Mouse (Mus musculus) embryo, embryonic 9.5 days (tissue): ENCODE measurements at regions not wholly inside any gene's neighbourhood (a gene's known extent, or its start where the extent isn't known, plus 50 kb on each side); places are given as distances from the start of the nearest gene placed in this dataset.

Experiments
- DNase-seq: peaks from one replicate; pipeline ENCODE4 v3.0.0-alpha.2; 2017; ENCODE audit errors: extremely low spot score

DNA sequence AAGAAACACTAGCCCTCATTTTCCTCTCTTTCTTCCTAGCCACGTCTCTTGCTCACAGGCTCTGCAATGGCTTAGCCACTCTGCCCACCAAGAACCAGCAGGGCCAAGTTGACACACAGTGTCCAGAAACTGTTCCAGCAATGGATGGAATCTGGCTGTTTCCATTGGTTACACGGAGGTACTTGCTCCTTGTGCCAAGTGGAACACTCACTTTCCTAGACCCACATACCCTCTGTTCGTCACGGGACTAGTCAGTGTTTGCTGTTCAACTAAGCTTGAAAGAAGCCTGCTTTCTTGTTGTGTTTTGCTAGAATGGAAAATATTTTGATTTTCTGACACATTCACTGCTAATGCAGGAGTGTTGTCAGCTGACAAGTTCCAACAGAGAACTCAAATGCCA is 575.7 kb upstream of the Gulo start:
- no peak for DNase-seq

GRCm38 (mm10) chr14:66579904-66580492 is 571.0 kb upstream of the Gulo start:
- DNase-seq, result no peak

DNA sequence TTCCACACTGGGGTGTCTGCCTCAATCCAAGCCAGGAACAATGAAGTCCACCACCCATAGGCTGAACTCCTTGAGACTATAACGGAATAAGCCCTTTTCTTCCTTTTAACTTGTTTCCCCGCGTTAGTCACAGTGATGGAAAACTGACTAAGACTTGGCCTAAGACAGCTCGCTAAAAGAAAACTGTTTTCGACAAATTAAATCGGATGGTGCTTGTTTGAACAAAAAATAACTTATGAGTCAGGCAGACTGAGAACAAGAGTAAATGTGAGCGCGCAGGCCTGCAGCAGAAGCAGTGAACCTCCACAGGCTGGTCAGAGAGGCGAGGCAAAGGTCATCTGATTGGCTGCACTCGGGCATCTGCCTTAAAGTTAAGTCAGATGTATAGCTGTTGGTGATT is 557.6 kb upstream of the Gulo start:
- DNase-seq, result no peak

GRCm38 (mm10) chr14:66562744-66563143 is 553.7 kb upstream of the Gulo start:
- no peak for DNase-seq

DNA sequence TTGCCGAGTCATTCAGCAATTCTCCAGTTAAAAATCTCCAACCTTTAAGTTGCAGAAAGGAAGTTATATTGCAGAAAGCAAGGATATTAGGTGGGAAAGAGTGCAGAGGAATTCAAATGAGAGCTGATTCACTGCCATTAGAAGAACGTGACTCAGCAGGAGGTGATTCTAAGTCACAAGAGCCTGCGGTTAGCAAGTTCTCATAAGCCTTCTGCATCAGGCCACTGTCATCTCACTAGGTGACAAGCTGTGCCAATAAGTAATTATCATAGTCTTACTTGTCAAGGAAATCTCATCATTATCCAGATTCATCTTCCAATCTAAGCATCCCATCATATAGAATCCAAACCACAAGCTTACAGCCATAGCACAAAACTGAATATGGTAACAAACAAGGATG is 552.7 kb upstream of the Gulo start:
- no peak for DNase-seq

- no peak for DNase-seq
Observed at GRCm38 (mm10) chr14:66561042-66561590, 552.1 kb upstream of the Gulo start.

DNA sequence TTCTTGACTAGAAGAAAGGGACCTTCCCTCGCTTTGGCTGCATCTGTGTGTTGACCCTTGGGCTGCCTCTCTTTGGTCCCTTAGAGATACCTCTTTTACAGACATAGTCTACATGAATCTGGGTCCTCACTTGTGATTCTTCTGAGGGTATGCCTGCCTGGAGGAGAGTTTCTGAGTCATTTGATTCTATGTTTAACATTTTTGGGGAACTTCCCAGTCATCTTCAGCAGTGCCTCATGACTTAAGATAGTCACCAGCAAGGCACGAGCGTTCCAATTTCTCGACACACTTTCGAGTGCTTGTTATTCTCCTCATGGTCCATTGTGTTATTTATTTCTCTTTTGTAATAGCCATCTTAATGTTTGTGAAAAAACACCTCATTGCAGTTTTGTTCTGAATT is 549.4 kb upstream of the Gulo start:
- no peak for DNase-seq

- DNase-seq, result no peak
Observed at GRCm38 (mm10) chr14:66557631-66558030, 548.6 kb upstream of the Gulo start.

DNA sequence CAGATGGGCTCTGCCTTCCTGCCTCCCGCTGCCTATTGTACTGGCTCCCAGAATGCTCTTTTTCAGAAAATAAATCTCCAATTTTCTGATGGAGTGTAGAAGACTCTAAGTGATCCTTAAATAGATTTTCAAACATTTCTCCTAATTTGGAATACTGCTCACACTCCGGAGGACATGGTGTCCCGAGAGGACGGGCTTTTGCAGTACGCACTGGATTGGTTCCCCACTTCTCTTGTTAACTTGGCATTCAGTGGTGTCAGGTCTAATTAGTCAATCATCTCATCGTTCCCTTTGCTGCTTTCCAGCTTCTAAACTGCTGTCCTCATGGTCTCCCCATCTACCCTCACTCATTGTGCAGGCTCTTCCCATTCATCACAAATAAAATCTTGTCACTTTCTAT is 529.5 kb upstream of the Gulo start:
- DNase-seq, result no peak

- DNase-seq, result no peak
Observed at GRCm38 (mm10) chr14:66534671-66535070, 525.7 kb upstream of the Gulo start.

DNA sequence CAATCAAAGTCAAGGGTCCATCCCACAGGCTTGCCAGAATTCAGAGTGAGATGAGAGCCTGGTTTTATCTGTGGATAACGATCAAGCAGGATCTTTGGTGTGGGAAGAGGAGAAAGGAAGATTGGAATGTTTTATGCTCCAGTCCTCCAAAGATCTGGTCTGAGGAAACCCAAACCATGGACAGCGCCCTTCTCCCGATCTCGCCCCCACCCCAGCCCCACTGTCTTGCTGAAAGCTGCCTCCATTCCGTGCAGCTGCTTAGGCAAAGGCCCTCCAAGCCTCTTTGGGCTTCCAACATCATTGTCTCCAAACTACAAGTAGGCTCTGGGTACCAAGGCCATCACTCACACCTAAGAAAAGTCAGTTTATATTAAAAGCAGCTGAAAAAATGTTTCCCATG is 519.1 kb upstream of the Gulo start:
- DNase-seq, result peak; percentile 8

GRCm38 (mm10) chr14:66527061-66527460 is 518.1 kb upstream of the Gulo start:
- no peak for DNase-seq

GRCm38 (mm10) chr14:66522856-66523400 is 513.9 kb upstream of the Gulo start:
- DNase-seq, result no peak

- peak; percentile 7 for DNase-seq
Observed at GRCm38 (mm10) chr14:66521836-66522629, 513.0 kb upstream of the Gulo start.

DNA sequence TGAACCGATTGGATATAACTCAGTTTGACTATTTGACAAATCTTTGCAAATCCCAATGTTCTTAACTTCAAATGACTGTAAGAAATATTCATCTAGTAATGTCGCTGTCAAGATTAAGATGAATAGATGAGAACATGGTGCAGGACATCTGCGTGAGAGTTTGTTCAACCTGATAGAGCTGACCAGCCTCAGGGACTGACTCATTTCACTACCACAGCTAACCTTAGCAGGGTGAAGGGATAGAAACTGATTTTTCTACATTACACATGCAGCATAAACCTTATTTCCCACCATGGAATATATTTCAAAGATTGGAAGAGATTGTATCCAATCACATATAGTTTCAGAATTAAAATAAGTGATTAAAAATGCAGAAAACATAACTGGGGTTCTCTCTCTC is 507.8 kb upstream of the Gulo start:
- no peak for DNase-seq

GRCm38 (mm10) chr14:66510750-66511149 is 501.7 kb upstream of the Gulo start:
- DNase-seq, result no peak

DNA sequence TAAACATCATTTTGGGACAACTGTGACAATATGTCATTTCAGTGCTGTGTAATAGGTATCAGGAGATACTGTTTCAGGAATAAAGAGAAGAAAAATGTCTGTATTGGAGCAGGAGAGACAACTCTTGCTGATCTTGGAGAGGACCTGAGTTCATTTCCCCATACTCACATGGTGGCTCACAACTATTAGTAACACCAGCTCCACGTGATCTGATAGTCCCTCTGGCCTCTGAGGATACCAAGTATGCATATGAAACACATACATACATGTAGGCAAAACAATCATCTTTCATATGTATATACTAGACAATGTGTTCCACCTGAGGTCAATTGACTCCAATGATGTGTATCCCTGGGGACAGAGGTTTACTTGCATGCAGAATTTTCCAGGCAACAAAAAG is 501.2 kb upstream of the Gulo start:
- no peak for DNase-seq

- no peak for DNase-seq
Observed at GRCm38 (mm10) chr14:66509706-66510105, 500.7 kb upstream of the Gulo start.

GRCm38 (mm10) chr14:66501995-66502394 is 493.0 kb upstream of the Gulo start:
- no peak for DNase-seq

DNA sequence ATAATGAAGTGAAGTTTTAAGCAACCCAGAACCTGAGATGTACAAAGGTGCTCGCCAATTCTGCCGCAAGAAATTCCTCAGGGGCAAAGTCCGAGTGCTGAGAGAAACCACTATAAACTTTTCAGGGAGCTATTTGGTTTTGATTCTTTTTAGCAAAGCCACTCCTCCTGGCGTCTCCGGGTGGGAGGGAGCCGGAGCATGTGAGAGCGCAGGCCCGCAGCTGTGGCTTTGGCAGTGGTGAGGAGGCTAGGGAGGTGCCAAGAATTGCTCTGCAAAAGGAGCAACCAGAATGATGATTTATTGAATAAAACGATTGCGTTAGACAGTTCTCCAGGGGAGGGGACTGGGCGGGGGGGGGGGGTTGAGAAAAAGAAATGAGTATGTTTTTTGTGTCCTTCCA is 490.9 kb upstream of the Gulo start:
- no peak for DNase-seq

- DNase-seq, result peak; percentile 27
Observed at GRCm38 (mm10) chr14:66495146-66495545, 486.1 kb upstream of the Gulo start.

DNA sequence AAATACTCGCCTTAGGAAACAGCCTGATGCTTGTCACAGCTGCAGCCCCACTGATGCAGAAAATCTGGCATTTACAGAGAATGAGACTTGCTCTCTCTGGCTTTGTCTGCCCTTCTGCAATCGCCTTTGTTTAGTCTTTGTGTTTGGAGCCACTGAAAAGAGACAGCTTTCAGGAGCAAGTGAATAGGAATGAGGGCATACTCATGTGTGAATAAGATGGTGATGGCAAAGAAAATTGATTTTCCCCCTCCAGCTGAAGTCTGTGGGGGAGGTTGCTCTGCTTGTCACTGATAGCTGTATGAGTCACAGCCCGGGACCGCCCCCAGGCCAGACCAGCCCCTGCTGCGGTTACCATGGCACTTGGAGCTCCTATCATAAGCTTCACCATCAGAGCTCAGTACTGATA is 485.5 kb upstream of the Gulo start:
- DNase-seq, result peak; percentile 85

GRCm38 (mm10) chr14:66493691-66494121 is 484.7 kb upstream of the Gulo start:
- DNase-seq, result peak; percentile 32
